Mouse (Mus musculus): Measurements from ENCODE around the gene Ftsj1. TPM values are rescaled to one million over a fixed set of nuclear protein-coding genes. Genes with fewer than 3 reads are reported as not detected.
A peak's percentile ranks its signal among the peaks of the same experiment; 100 is the strongest.

Gene Ftsj1
- total and polyA plus RNA-seq, 3 experiments, result 51.8 to 124 TPM; not detected in 1

DNA sequence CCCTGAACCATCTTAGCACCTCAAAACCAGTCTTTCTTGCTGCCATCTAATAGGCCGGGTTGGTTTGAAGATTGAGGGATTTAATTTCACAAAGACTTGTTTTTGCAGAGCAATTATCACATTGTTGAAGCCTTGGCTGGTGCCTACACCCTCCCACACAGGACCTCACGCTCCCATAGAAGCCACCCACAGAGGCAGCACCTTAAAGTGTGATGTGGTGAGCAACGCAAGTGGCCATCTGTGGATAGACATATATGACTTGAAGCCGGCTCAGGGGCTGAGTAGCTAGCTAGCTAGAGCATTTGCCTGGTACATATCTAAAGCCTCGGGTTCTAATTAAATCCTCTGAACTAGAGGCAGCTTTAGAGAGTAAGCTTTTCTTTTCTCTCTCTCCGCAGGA, 34.8 kb downstream of the Ftsj1 start:
- Histone ChIP-seq H3K9ac (ENCODE audit: control insufficient read depth, low read depth, low read length, poor library complexity, severe bottlenecking) (no peak overlapping the region), H3K4me3 (ENCODE audit: control insufficient read depth in 1 of 2, insufficient read depth in 1 of 2, low read depth in 2 of 2, low read length in 2 of 2) (no peak overlapping the region), H3K9me3 (replicated peaks; ENCODE audit: insufficient read depth, low read length) (no peaks in the 10 kb centered on the region), H3K27ac (ENCODE audit: control insufficient read depth, low read depth, low read length) (no peak overlapping the region), H3K27me3 (ENCODE audit: control insufficient read depth in 1 of 2, insufficient read depth in 2 of 2, low read length in 2 of 2) (no peaks in the 10 kb centered on the region), H3K4me1 (ENCODE audit: control insufficient read depth in 1 of 2, insufficient read depth in 2 of 2, low read length in 2 of 2) (peaks cover 0 to 19% of the 10 kb centered on the region in 2 experiments; a peak in 3 of 4 replicates), H3K79me2 (ENCODE audit: control insufficient read depth, insufficient read depth, low read length, poor library complexity) (no peaks in the 10 kb centered on the region), H3K36me3 (ENCODE audit: control insufficient read depth in 1 of 2, insufficient read depth in 2 of 2, low read length in 2 of 2) (peaks cover 0 to 6% of the 10 kb centered on the region in 2 experiments; a peak in 2 of 4 replicates)
- DNase-seq (ENCODE audit: low read depth, low spot score), result no peak
- no peak for TF ChIP-seq USF1 (IDR thresholded peaks at IDR 0.05; ENCODE audit: low read depth, low read length)
- no peak for TF ChIP-seq CHD1 (IDR thresholded peaks at IDR 0.05; ENCODE audit: low read depth, low read length)
- no peak for TF ChIP-seq E2F4 (IDR thresholded peaks at IDR 0.05; ENCODE audit: borderline replicate concordance, low read depth, low read length)
- TF ChIP-seq TCF12 (IDR thresholded peaks at IDR 0.05; ENCODE audit: low read depth, low read length), result no peak
- no peak for TF ChIP-seq MYB (IDR thresholded peaks at IDR 0.05; ENCODE audit: low read depth, low read length)
- TF ChIP-seq MYC (IDR thresholded peaks at IDR 0.05; ENCODE audit: low read depth, low read length), result no peak
- TF ChIP-seq BHLHE40 (IDR thresholded peaks at IDR 0.05; ENCODE audit: borderline replicate concordance, low read depth, low read length), result no peak
- no peak for TF ChIP-seq MAFK (IDR thresholded peaks at IDR 0.05; ENCODE audit: borderline replicate concordance, low read depth, low read length)
- TF ChIP-seq ETS1 (IDR thresholded peaks at IDR 0.05; ENCODE audit: low read depth, low read length), result no peak
- TF ChIP-seq CTCF (IDR thresholded peaks at IDR 0.05 in 2 of 3, conservative IDR thresholded peaks at IDR 0.05 in 1 of 3; ENCODE audit: control insufficient read depth in 1 of 3, insufficient read depth in 1 of 3, low read depth in 2 of 3, low read length in 3 of 3, poor library complexity in 1 of 3, severe bottlenecking in 1 of 3), result no peak
- TF ChIP-seq ZKSCAN1 (IDR thresholded peaks at IDR 0.05; ENCODE audit: low read depth, low read length), result no peak
- no peak for TF ChIP-seq SMC3 (IDR thresholded peaks at IDR 0.05; ENCODE audit: low read depth, low read length)
- TF ChIP-seq CHD2 (IDR thresholded peaks at IDR 0.05; ENCODE audit: low read length), result no peak
- TF ChIP-seq NELFE (IDR thresholded peaks at IDR 0.05; ENCODE audit: low read depth, low read length), result no peak
- TF ChIP-seq POLR2AphosphoS5 (IDR thresholded peaks at IDR 0.05; ENCODE audit: borderline replicate concordance, low read depth, low read length), result no peak
- TF ChIP-seq GABPA (IDR thresholded peaks at IDR 0.05; ENCODE audit: low read depth, low read length), result no peak
- no peak for TF ChIP-seq NRF1 (IDR thresholded peaks at IDR 0.05; ENCODE audit: insufficient read depth, low read depth, low read length, poor library complexity, severe bottlenecking)
- no peak for TF ChIP-seq KAT2A (conservative IDR thresholded peaks at IDR 0.05; ENCODE audit: low read depth, low read length)

DNA sequence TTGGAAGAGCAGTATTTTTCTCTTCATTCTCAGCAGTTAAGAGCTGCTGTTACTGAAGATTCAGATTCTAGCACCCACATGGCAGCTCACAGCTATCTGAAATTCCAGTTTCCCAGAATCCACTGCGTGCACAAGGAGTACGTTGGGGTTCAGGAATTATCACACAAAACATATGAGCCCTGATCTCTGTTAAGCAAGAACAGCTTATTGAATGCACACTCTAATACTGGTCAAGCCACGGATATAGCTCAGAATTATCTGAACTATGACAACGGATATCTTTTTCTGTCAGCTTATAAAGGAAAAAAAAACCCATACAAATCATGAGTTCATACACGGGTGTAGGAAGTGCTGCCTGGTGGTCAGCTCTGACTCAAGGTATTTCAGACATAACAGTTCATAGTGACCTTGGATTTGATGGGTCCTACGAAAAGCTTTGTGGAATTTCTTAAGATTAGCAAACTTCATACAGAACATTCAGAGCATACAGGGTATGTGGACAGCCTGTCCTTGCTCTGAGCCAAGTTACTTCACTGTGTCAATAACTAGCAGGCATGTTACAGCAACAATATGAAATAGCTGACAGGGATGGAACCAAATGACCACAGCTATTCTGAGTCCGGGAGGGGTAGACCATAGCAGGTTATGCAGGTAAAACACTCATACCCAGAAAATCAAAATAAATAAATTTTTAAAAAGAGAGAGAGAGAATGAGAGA, 40.6 kb downstream of the Ftsj1 start:
- H3K9ac ChIP-seq (ENCODE audit: control insufficient read depth, low read depth, low read length, poor library complexity, severe bottlenecking), result no peak overlapping the region
- peaks cover 0 to 14% of the 10 kb centered on the region in 2 experiments; a peak in 2 of 4 replicates for H3K36me3 ChIP-seq (ENCODE audit: control insufficient read depth in 1 of 2, insufficient read depth in 2 of 2, low read length in 2 of 2)
- peak; percentile 71 for DNase-seq (ENCODE audit: low read depth, low spot score)
- peak overlapping the region; percentile 15 for H3K27ac ChIP-seq (ENCODE audit: control insufficient read depth, low read depth, low read length)
- H3K4me3 ChIP-seq (ENCODE audit: control insufficient read depth in 1 of 2, insufficient read depth in 1 of 2, low read depth in 2 of 2, low read length in 2 of 2), result no peak overlapping the region
- H3K9me3 ChIP-seq (replicated peaks; ENCODE audit: insufficient read depth, low read length), result no peaks in the 10 kb centered on the region
- H3K27me3 ChIP-seq (ENCODE audit: control insufficient read depth in 1 of 2, insufficient read depth in 2 of 2, low read length in 2 of 2), result no peaks in the 10 kb centered on the region
- peaks cover 10 to 13% of the 10 kb centered on the region in 2 experiments for H3K4me1 ChIP-seq (ENCODE audit: control insufficient read depth in 1 of 2, insufficient read depth in 2 of 2, low read length in 2 of 2)
- no peaks in the 10 kb centered on the region for H3K79me2 ChIP-seq (ENCODE audit: control insufficient read depth, insufficient read depth, low read length, poor library complexity)
- TF ChIP-seq KAT2A (conservative IDR thresholded peaks at IDR 0.05; ENCODE audit: low read depth, low read length) (no peak), MYC (IDR thresholded peaks at IDR 0.05; ENCODE audit: low read depth, low read length) (0 out of 2 replicates have a peak, but pooled peaks have one; percentile 56), GABPA (IDR thresholded peaks at IDR 0.05; ENCODE audit: low read depth, low read length) (no peak), ETS1 (IDR thresholded peaks at IDR 0.05; ENCODE audit: low read depth, low read length) (peak; percentile 78), UBTF (IDR thresholded peaks at IDR 0.05; ENCODE audit: borderline replicate concordance, insufficient read depth, low read depth, low read length) (no peak), JUND (IDR thresholded peaks at IDR 0.05; ENCODE audit: low read depth, low read length) (no peak), MXI1 (IDR thresholded peaks at IDR 0.05; ENCODE audit: low read depth, low read length) (peak; percentile 34; the same call in 1 of the 2 replicates), TCF12 (IDR thresholded peaks at IDR 0.05; ENCODE audit: low read depth, low read length) (peak; percentile 74), ZMIZ1 (IDR thresholded peaks at IDR 0.05; ENCODE audit: low read depth, low read length) (no peak), TAL1 (IDR thresholded peaks at IDR 0.05; ENCODE audit: low read length) (peak; percentile 1), TBP (IDR thresholded peaks at IDR 0.05; ENCODE audit: low read depth, low read length) (peak; percentile 66; the same call in 1 of the 2 replicates), RAD21 (IDR thresholded peaks at IDR 0.05; ENCODE audit: low read depth, low read length) (no peak), MYB (IDR thresholded peaks at IDR 0.05; ENCODE audit: low read depth, low read length) (peak; percentile 80), ZC3H11A (IDR thresholded peaks at IDR 0.05; ENCODE audit: low read depth, low read length) (no peak), MAZ (IDR thresholded peaks at IDR 0.05; ENCODE audit: low read depth, low read length) (no peak), ELF1 (IDR thresholded peaks at IDR 0.05; ENCODE audit: low read depth, low read length) (no peak), EP300 (IDR thresholded peaks at IDR 0.05; ENCODE audit: low read depth in 1 of 2, low read length in 2 of 2) (peak; percentile 79 to 88), BHLHE40 (IDR thresholded peaks at IDR 0.05; ENCODE audit: borderline replicate concordance, low read depth, low read length) (no peak), ZKSCAN1 (IDR thresholded peaks at IDR 0.05; ENCODE audit: low read depth, low read length) (no peak)
